Mouse (Mus musculus) ovary, postnatal 36 days (tissue): ENCODE data around the gene Xrcc5.

Source experiments
- DNase-seq: peaks from one replicate; pipeline ENCODE4 v3.0.0; 2022; ENCODE audit warnings: low spot score, mixed read lengths

The Xrcc5 gene

GRCm38 (mm10) chr1:72307317-72307798 lies at the start of gene Xrcc5:
Gene Xrcc5 (plus strand): TSS chr1:72307421.
- DNase-seq: peak; percentile 87

- DNase-seq: no peak
Measured at GRCm38 (mm10) chr1:72263099-72263498, 44.1 kb upstream of the Xrcc5 start.

GRCm38 (mm10) chr1:72278085-72278484 lies 29.1 kb upstream of the Xrcc5 start:
- no peak for DNase-seq

- no peak for DNase-seq
Measured at GRCm38 (mm10) chr1:72282604-72283003, 24.6 kb upstream of the Xrcc5 start.

GRCm38 (mm10) chr1:72283992-72284485 lies 23.2 kb upstream of the Xrcc5 start, which contains the start of the genes Pecr and Tmem169:
Gene Pecr (minus strand): TSS chr1:72284314.
Gene Tmem169 (plus strand): TSS chr1:72284369.
- DNase-seq: peak; percentile 93

GRCm38 (mm10) chr1:72284539-72284938 lies 22.7 kb upstream of the Xrcc5 start:
- DNase-seq: no peak

- DNase-seq: no peak
Measured at GRCm38 (mm10) chr1:72286904-72287303, 20.3 kb upstream of the Xrcc5 start.

- no peak for DNase-seq
Measured at GRCm38 (mm10) chr1:72287893-72288292, 19.3 kb upstream of the Xrcc5 start.

- DNase-seq: no peak
Measured at GRCm38 (mm10) chr1:72288527-72289150, 18.6 kb upstream of the Xrcc5 start.

- DNase-seq: no peak
Measured at GRCm38 (mm10) chr1:72290896-72291295, 16.3 kb upstream of the Xrcc5 start.

- DNase-seq: no peak
Measured at GRCm38 (mm10) chr1:72291421-72291820, 15.8 kb upstream of the Xrcc5 start.

- no peak for DNase-seq
Measured at GRCm38 (mm10) chr1:72291925-72292324, 15.3 kb upstream of the Xrcc5 start.

GRCm38 (mm10) chr1:72293869-72294663 lies 13.2 kb upstream of the Xrcc5 start:
- DNase-seq: no peak

- DNase-seq: no peak
Measured at GRCm38 (mm10) chr1:72295746-72296145, 11.5 kb upstream of the Xrcc5 start.

GRCm38 (mm10) chr1:72301845-72302244 lies 5.4 kb upstream of the Xrcc5 start:
- DNase-seq: no peak

- DNase-seq: no peak
Measured at GRCm38 (mm10) chr1:72306241-72306640, 980 bp upstream of the Xrcc5 start.

GRCm38 (mm10) chr1:72306679-72307181 lies 491 bp upstream of the Xrcc5 start:
- peak; percentile 39 for DNase-seq

- no peak for DNase-seq
Measured at GRCm38 (mm10) chr1:72308919-72309318, 1.7 kb downstream of the Xrcc5 start.

GRCm38 (mm10) chr1:72309744-72310424 lies 2.7 kb downstream of the Xrcc5 start:
- no peak for DNase-seq

GRCm38 (mm10) chr1:72312701-72313398 lies 5.6 kb downstream of the Xrcc5 start:
- no peak for DNase-seq

- DNase-seq: no peak
Measured at GRCm38 (mm10) chr1:72313399-72314039, 6.3 kb downstream of the Xrcc5 start.
